Mouse (Mus musculus) activated CD4-positive, CD25-positive, alpha-beta regulatory T cell, adult 4 months (primary cell): ENCODE measurements around the gene Jak2. TPM values are rescaled to one million over a fixed set of nuclear protein-coding genes. Genes with fewer than 3 reads are reported as not detected.

Experiments used
- polyA plus RNA-seq, 2 experiments: library from polyadenylated mRNA; unstranded; fragments of 100-300 nt; shearing (Covaris generic); gene quantifications; one replicate each; pipeline ENCODE4 v1.2.1; 2017

Gene Jak2
- polyA plus RNA-seq, 2 experiments from 2014 or later = 20.1 to 20.5 TPM

Other genes with a start within 250 kb of the Jak2 start
- 10 to 100 TPM; 21.3 to 23.5 TPM for gene Ak3, start 203.9 kb upstream of the Jak2 start, polyA plus RNA-seq
- gene Rcl1, start 150.5 kb upstream of the Jak2 start, polyA plus RNA-seq = 10 to 100 TPM; 23.8 to 24.0 TPM
- gene Insl6, start 73.5 kb downstream of the Jak2 start, polyA plus RNA-seq = 10 to 100 TPM; 23.8 to 28.8 TPM
- not detected for gene Rln1, start 82.8 kb downstream of the Jak2 start, polyA plus RNA-seq
- gene Plgrkt, start 115.6 kb downstream of the Jak2 start, polyA plus RNA-seq = 100 to 1,000 TPM; 216 to 219 TPM
- 10 to 100 TPM; 37.7 to 48.6 TPM for gene Cd274, start 115.6 kb downstream of the Jak2 start, polyA plus RNA-seq
- 10 to 100 TPM; 17.2 to 23.0 TPM for gene Pdcd1lg2, start 159.1 kb downstream of the Jak2 start, polyA plus RNA-seq